Mouse (Mus musculus) stomach, embryonic 16.5 days (tissue): ENCODE results near the gene H1fnt. TPM values are rescaled to one million over a fixed set of nuclear protein-coding genes. Genes with fewer than 3 reads are reported as not detected.

Experiments
- ATAC-seq: fragments of 200-750 bp; cut with Nextera tagmentation; 2 replicates; pipeline ENCODE4 v1.8.0; 2017; ENCODE audit warnings: moderate number of reproducible peaks, moderate TSS enrichment; ENCODE audit not compliant: insufficient read depth, low FRiP score
- H3K27ac ChIP-seq: fragments of 300-500 bp; sonication (generic); 2 replicates; pipeline ENCODE4 v1.5.1; 2014; ENCODE audit warnings: low read length
- H3K27me3 ChIP-seq: fragments of 300-500 bp; sonication (generic); 2 replicates; pipeline ENCODE4 v1.6.1; 2014; ENCODE audit warnings: low read length, control low read depth, mixed read lengths; ENCODE audit not compliant: control insufficient read depth, insufficient read depth
- H3K36me3 ChIP-seq: fragments of 300-500 bp; sonication (generic); 2 replicates; pipeline ENCODE4 v1.6.1; 2014; ENCODE audit warnings: low read length; ENCODE audit not compliant: control insufficient read depth, insufficient read depth
- H3K4me1 ChIP-seq: fragments of 300-500 bp; sonication (generic); 2 replicates; pipeline ENCODE4 v1.6.1; 2014; ENCODE audit warnings: low read length, control low read depth, mixed read lengths; ENCODE audit not compliant: control insufficient read depth, insufficient read depth
- H3K4me2 ChIP-seq: fragments of 300-500 bp; sonication (generic); 2 replicates; pipeline ENCODE4 v1.6.1; 2014; ENCODE audit warnings: low read depth, low read length, mixed read lengths
- H3K4me3 ChIP-seq: fragments of 300-500 bp; sonication (generic); replicated peaks from 2 replicates; pipeline ENCODE4 v1.5.1; 2014; ENCODE audit warnings: mild to moderate bottlenecking, low read length
- H3K9ac ChIP-seq: fragments of 300-500 bp; sonication (generic); 2 replicates; pipeline ENCODE4 v1.6.1; 2014; ENCODE audit warnings: low read length
- H3K9me3 ChIP-seq: fragments of 300-500 bp; sonication (generic); replicated peaks from 2 replicates; pipeline ENCODE4 v1.6.1; 2016; ENCODE audit warnings: low read length, control low read depth; ENCODE audit not compliant: control insufficient read depth
- WGBS: fragments of 180-500 bp; shearing (Covaris S2); extraction: QIAGEN DNeasy Blood & Tissue Kit; methylation state at CpG from one replicate; pipeline ENCODE4 v1.1.7; 2014; 5-methylcytosine and 5-hydroxymethylcytosine counted together
- polyA plus RNA-seq: library from polyadenylated mRNA; unstranded; fragments of >200 nt; fragmentation: Nextera tagmentation; extraction: Ambion mirVana; gene quantifications from 2 replicates; pipeline ENCODE4 v1.2.1, GENCODE M21; 2015

Gene H1fnt
- polyA plus RNA-seq, 1 experiment from 2014 or later: not detected

DNA sequence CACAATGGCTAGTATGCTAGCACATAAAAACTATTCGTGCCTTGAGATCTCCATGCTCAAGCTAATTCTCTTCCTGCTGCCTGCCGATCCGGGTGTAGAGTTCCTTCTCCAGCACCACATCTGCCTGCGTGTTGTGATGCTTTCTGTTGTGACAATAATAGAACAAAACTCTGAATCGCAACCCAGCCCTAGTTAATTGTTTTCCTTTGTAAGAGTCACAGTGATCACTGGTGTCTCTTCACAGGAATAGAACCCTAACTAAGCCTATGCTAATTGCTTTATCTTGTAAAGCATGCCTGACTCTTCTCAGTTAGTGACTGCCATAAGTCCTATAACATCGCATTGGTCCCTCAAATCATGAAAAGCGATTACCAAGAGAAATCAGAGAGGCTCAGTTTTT is 31.0 kb downstream of the H1fnt start:
- Histone ChIP-seq H3K36me3 (no peaks in the 10 kb centered on the region), H3K27ac (no peak overlapping the region), H3K9me3 (no peaks in the 10 kb centered on the region), H3K4me1 (no peaks in the 10 kb centered on the region), H3K27me3 (0 out of 2 replicates have a peak, but pooled peaks cover 1% of the 10 kb centered on the region), H3K4me2 (no peak overlapping the region), H3K9ac (no peak overlapping the region), H3K4me3 (no peak overlapping the region)
- 74% methylated on average over 7 of the region's 7 CpGs for WGBS
- no peak for ATAC-seq

DNA sequence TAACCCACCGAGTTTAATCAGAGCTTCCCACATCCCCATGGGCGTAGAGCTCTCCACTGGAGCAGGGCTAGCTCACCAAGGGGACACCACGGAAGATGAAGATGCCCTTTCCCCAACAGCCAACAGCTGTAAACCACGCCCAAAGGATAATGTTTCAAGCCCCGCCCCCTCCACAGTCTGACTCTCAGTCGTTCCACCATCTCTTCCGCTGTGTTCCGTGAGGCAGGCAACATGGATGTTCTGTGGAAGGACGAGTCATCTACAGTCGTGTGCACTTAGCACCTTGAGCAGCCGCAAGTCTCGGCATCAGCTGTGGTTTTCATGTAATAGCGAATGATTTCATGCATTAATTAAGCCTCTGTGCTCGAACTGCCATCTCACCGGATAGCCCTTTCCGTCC is 31.5 kb downstream of the H1fnt start:
- Histone ChIP-seq H3K4me3 (no peak overlapping the region), H3K9me3 (no peaks in the 10 kb centered on the region), H3K36me3 (no peaks in the 10 kb centered on the region), H3K27ac (no peak overlapping the region), H3K4me1 (no peaks in the 10 kb centered on the region), H3K9ac (no peak overlapping the region), H3K27me3 (no peaks in the 10 kb centered on the region), H3K4me2 (no peak overlapping the region)
- no peak for ATAC-seq
- WGBS: 39% methylated on average over 16 of the region's 16 CpGs

GRCm38 (mm10) chr15:98222377-98222776 is 34.7 kb downstream of the H1fnt start:
- Histone ChIP-seq H3K4me1 (no peaks in the 10 kb centered on the region), H3K36me3 (no peaks in the 10 kb centered on the region), H3K9ac (no peak overlapping the region), H3K4me3 (no peak overlapping the region), H3K27ac (no peak overlapping the region), H3K27me3 (no peaks in the 10 kb centered on the region), H3K4me2 (no peak overlapping the region), H3K9me3 (no peaks in the 10 kb centered on the region)
- no peak for ATAC-seq

DNA sequence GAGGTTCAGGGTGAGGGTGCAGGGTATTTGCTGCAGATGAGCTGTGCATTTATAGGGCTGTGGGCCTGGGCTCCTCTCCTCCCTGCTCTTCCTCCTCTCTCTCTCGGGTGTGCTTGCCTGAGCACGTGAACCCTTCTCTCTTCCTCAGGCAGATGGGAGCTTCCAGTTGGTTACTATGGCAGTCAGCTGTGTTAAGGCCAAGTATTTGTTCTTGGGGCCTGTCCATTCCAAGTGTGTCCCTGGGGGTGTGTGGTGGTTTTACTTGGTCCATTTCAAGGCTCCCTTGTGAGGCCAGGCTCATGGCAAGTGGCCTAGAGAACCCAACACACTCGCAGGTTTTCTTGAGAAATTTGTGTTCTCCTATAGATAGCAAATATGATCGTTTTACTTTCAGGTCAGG is 36.2 kb downstream of the H1fnt start, which contains the start of the genes Gm44579 and Olfr287:
TSS of gene Gm44579 (minus strand) at position 101 of the 400 bp plus-strand sequence.
TSS of gene Olfr287 (minus strand) at position 180 of the 400 bp plus-strand sequence.
- Histone ChIP-seq H3K4me1 (no peaks in the 10 kb centered on the region), H3K36me3 (no peaks in the 10 kb centered on the region), H3K27me3 (no peaks in the 10 kb centered on the region), H3K9me3 (no peaks in the 10 kb centered on the region), H3K4me3 (no peak within 1 kb of the TSS), H3K9ac (no peak within 1 kb of the TSS), H3K4me2 (no peak within 1 kb of the TSS), H3K27ac (no peak within 1 kb of the TSS)
- no peak for ATAC-seq
- 76% methylated on average over 4 of the region's 4 CpGs for WGBS

DNA sequence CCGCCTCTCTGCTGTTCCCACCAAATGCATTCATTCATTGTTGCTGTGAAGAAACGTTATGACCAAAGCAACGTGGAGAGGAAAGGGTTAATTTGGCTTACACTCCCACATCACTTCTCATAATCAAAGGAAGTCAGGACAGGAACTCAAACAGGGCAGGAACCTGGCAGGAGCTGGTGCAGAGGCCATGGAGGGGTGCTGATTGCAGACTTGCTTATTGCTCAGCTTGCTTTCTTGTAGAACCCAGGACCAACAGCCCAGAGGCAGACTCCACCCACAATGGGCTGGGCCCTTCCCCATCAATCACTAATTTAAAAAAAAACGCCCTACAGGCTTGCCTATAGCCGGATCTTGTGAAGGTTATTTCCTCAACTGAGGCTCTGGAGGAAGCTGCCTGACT is 43.0 kb downstream of the H1fnt start:
- Histone ChIP-seq H3K4me3 (no peak overlapping the region), H3K27me3 (no peaks in the 10 kb centered on the region), H3K4me1 (no peaks in the 10 kb centered on the region), H3K4me2 (no peak overlapping the region), H3K27ac (no peak overlapping the region), H3K9me3 (no peaks in the 10 kb centered on the region), H3K9ac (no peak overlapping the region), H3K36me3 (no peaks in the 10 kb centered on the region)
- WGBS: 60% methylated on average over 5 of the region's 5 CpGs
- ATAC-seq: no peak

DNA sequence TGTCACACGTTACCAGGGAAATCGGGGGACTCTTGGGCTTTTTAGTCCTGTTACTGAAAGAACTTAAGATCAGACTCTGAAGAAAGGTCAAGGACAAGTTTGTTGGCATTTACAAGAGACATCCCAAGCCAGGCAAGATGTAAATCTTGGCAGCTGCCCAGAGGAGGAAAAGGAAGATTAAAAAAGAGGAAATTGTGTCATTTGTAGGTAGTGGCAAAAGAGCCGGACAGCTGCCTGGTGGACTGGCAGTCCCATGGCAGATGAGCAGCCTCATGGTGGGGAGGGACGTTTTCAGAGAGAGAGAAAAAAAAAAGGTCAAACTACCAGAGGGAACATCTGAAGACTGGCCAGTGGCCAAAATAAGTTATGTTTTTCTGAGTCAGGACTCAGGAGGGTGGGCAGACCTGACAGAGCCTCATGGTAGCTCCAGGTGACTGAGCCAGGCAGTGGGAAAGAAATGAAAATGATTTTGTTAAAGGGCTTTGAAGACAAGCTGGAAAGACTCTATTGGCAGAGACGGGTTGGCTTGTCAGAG is 43.7 kb downstream of the H1fnt start:
- Histone ChIP-seq H3K27me3 (no peaks in the 10 kb centered on the region), H3K27ac (no peak overlapping the region), H3K36me3 (no peaks in the 10 kb centered on the region), H3K9me3 (no peaks in the 10 kb centered on the region), H3K4me2 (no peak overlapping the region), H3K4me3 (no peak overlapping the region), H3K9ac (no peak overlapping the region), H3K4me1 (no peaks in the 10 kb centered on the region)
- WGBS: 68% methylated on average over 5 of the region's 5 CpGs
- ATAC-seq: no peak

DNA sequence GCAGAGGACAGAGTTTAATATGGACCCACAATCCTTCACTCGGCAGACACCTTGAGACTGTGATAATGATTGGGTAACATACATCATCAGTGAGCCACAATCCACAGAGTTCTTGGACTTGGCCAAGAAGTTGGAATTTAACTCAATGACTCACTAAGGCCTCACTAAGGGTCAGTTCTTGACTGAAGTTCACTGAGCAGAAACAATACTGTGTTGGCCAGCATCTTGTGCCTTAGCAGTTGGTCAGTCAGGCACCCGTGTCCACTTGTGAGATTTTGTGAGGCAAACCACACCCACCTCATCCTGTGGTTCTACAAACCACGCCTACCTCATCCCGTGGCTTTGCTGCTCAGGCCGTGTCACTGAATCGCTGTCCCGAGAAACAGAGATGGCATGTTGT is 47.4 kb downstream of the H1fnt start:
- WGBS: 71% methylated on average over 7 of the region's 7 CpGs
- no peaks in the 10 kb centered on the region for H3K36me3 ChIP-seq
- no peak for ATAC-seq

More for the DNA sequence above, 47.4 kb downstream of the H1fnt start:
- Histone ChIP-seq H3K9ac (no peak overlapping the region), H3K27me3 (no peaks in the 10 kb centered on the region), H3K4me1 (no peaks in the 10 kb centered on the region), H3K4me3 (no peak overlapping the region), H3K9me3 (no peaks in the 10 kb centered on the region), H3K4me2 (no peak overlapping the region), H3K27ac (no peak overlapping the region)

Other genes starting within 250 kb of the H1fnt start
- 32.5 and 45.5 TPM in 2 replicates for gene Pfkm, start 164.7 kb downstream of the H1fnt start, polyA plus RNA-seq
- gene Senp1, start 163.5 kb downstream of the H1fnt start, polyA plus RNA-seq: 24.2 and 24.9 TPM in 2 replicates
- gene Asb8, start 91.7 kb downstream of the H1fnt start, polyA plus RNA-seq: 45.8 and 46.4 TPM in 2 replicates
- 1.7 and 1.9 TPM in 2 replicates for gene Ccdc184, start 90.1 kb downstream of the H1fnt start, polyA plus RNA-seq
- gene Olfr288, start 61.8 kb downstream of the H1fnt start, polyA plus RNA-seq: not detected in 2 replicates
- not detected in 2 replicates for gene Gm44579, start 36.3 kb downstream of the H1fnt start, polyA plus RNA-seq
- gene Olfr287, start 36.2 kb downstream of the H1fnt start, polyA plus RNA-seq: not detected in 2 replicates
- not detected in 2 replicates for gene Olfr286, start 22.8 kb downstream of the H1fnt start, polyA plus RNA-seq
- gene Zfp641, start 38.9 kb upstream of the H1fnt start, polyA plus RNA-seq: 0.50 and 0.66 TPM in 2 replicates
- not detected in 2 replicates for gene Olfr285, start 60.1 kb upstream of the H1fnt start, polyA plus RNA-seq
- not detected in 2 replicates for gene Olfr284, start 83.7 kb upstream of the H1fnt start, polyA plus RNA-seq
- not detected in 2 replicates for gene Olfr283, start 123.7 kb upstream of the H1fnt start, polyA plus RNA-seq
- not detected in 2 replicates for gene Olfr282, start 173.9 kb upstream of the H1fnt start, polyA plus RNA-seq
- not detected in 2 replicates for gene Olfr281, start 195.3 kb upstream of the H1fnt start, polyA plus RNA-seq
- gene OR5BS1P, start 212.6 kb upstream of the H1fnt start, polyA plus RNA-seq: not detected in 2 replicates
- gene Lalba, start 225.4 kb upstream of the H1fnt start, polyA plus RNA-seq: 0.25 TPM in 1 of 2 replicates, not detected in the other
- not detected in 2 replicates for gene Olfr279, start 235.1 kb upstream of the H1fnt start, polyA plus RNA-seq